ENCODE assay signal across 8 mouse cellular contexts in the genomic region with DNA sequence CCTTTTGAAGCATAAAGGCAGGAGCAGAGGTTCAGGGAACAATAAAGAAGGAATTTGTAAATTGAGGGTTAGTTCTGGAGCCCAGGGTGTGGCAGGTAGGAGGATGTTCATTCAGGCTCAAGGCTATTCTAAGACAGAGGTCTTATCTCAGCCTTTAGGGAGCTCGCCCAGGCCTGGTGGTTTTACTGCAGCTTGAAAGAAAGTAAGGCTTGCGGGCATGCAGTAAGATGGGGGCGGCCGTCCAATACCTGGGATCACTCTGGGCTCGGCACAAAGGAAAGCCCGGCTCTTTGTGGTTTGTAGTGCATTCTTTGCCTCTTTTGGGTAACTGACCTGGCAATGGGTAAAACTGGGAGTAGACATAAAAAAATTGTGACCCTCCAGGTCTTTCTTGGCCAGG. TPM values are rescaled to one million over a fixed set of nuclear protein-coding genes. Genes with fewer than 3 reads are reported as not detected.
DNase-seq lines count a peak whose midpoint lies in the region; ATAC-seq and TF ChIP-seq lines count a peak whose summit lies in the region.

No protein-coding gene starts in this region.

- peak overlapping the region; percentile 62 for H3K4me2 ChIP-seq in intestine, embryonic 15.5 days (replicated peaks)
- H3K4me2 ChIP-seq in lung, embryonic 16.5 days (ENCODE audit: low read depth, low read length): peak overlapping the region; percentile 61

- TF ChIP-seq POLR2A in embryonic fibroblast, embryonic 13.5 days (IDR thresholded peaks at IDR 0.05; ENCODE audit: low read depth, low read length): no peak
- no peak for TF ChIP-seq POLR2A in thymus, adult 2 months (IDR thresholded peaks at IDR 0.05; ENCODE audit: control insufficient read depth, extremely low read depth, insufficient read depth, low read length, poor library complexity)

- TF ChIP-seq CTCF in embryonic fibroblast, embryonic 13.5 days (IDR thresholded peaks at IDR 0.05; ENCODE audit: borderline replicate concordance, insufficient read depth, low read length): no peak
- TF ChIP-seq CTCF in thymus, adult 2 months (IDR thresholded peaks at IDR 0.05; ENCODE audit: borderline replicate concordance, control insufficient read depth, extremely low read depth, insufficient read depth, low read length, poor library complexity): no peak

- peak overlapping the region; percentile 86 for H3K9ac ChIP-seq in intestine, embryonic 15.5 days
- H3K9ac ChIP-seq in lung, embryonic 16.5 days (ENCODE audit: low read length): peak overlapping the region; percentile 91

- H3K27ac ChIP-seq in embryonic fibroblast, embryonic 13.5 days (ENCODE audit: insufficient read depth, low read length): peak overlapping the region; percentile 95
- H3K27ac ChIP-seq in intestine, embryonic 15.5 days: peak overlapping the region; percentile 98
- peak overlapping the region; percentile 97 for H3K27ac ChIP-seq in lung, embryonic 16.5 days (ENCODE audit: low read length)
- no peak overlapping the region for H3K27ac ChIP-seq in thymus, adult 2 months (ENCODE audit: control insufficient read depth, insufficient read depth, low read length)

- peaks cover 3% of the 10 kb centered on the region; the same call in 1 of the 2 replicates for H3K36me3 ChIP-seq in intestine, embryonic 15.5 days
- peaks cover 14% of the 10 kb centered on the region for H3K36me3 ChIP-seq in lung, embryonic 16.5 days (ENCODE audit: control insufficient read depth, insufficient read depth, low read length)
- no peaks in the 10 kb centered on the region for H3K36me3 ChIP-seq in thymus, adult 2 months (ENCODE audit: control insufficient read depth, insufficient read depth, low read length)

- no peaks in the 10 kb centered on the region for H3K9me3 ChIP-seq in intestine, embryonic 15.5 days
- no peaks in the 10 kb centered on the region; the same call in 1 of the 2 replicates for H3K9me3 ChIP-seq in lung, embryonic 16.5 days (ENCODE audit: control insufficient read depth, low read length)

- peak; percentile 7 to 23 for DNase-seq in layer of hippocampus, postnatal 10 days (ENCODE audit: low spot score in 2 of 2)
- DNase-seq in layer of hippocampus, postnatal 36 days: no peak
- peak; percentile 51 for DNase-seq in NIH3T3 (ENCODE audit: low read depth)
- peak; percentile 15 to 63 for DNase-seq in spleen, postnatal 4 days (ENCODE audit: low spot score in 2 of 2)
- DNase-seq in thymus, adult 2 months: no peak

- peaks cover 16% of the 10 kb centered on the region for H3K4me1 ChIP-seq in embryonic fibroblast, embryonic 13.5 days (ENCODE audit: control insufficient read depth, insufficient read depth, low read length)
- 0 out of 2 replicates have a peak, but pooled peaks cover 12% of the 10 kb centered on the region for H3K4me1 ChIP-seq in intestine, embryonic 15.5 days (replicated peaks)
- peaks cover 15% of the 10 kb centered on the region for H3K4me1 ChIP-seq in lung, embryonic 16.5 days (replicated peaks; ENCODE audit: control insufficient read depth, insufficient read depth, low read length)
- peaks cover 7% of the 10 kb centered on the region; the same call in 1 of the 2 replicates for H3K4me1 ChIP-seq in thymus, adult 2 months (replicated peaks; ENCODE audit: control insufficient read depth, insufficient read depth, low read length)

- peak overlapping the region; percentile 79 for H3K4me3 ChIP-seq in embryonic fibroblast, embryonic 13.5 days (ENCODE audit: insufficient read depth, low read length)
- peak overlapping the region; percentile 97 for H3K4me3 ChIP-seq in intestine, embryonic 15.5 days (replicated peaks)
- H3K4me3 ChIP-seq in lung, embryonic 16.5 days (ENCODE audit: low read length): peak overlapping the region; percentile 92
- H3K4me3 ChIP-seq in thymus, adult 2 months (ENCODE audit: control insufficient read depth, insufficient read depth, low read length): no peak overlapping the region; the same call in 1 of the 2 replicates

- WGBS in intestine, embryonic 15.5 days: 24% methylated on average over 6 of the region's 6 CpGs
- 27% methylated on average over 6 of the region's 6 CpGs for WGBS in lung, embryonic 16.5 days
- WGBS in thymus, adult 2 months: 71% methylated on average over 6 of the region's 6 CpGs

- H3K27me3 ChIP-seq in intestine, embryonic 15.5 days (replicated peaks): no peaks in the 10 kb centered on the region
- no peaks in the 10 kb centered on the region for H3K27me3 ChIP-seq in lung, embryonic 16.5 days (ENCODE audit: control insufficient read depth, insufficient read depth, low read depth, low read length)
- no peaks in the 10 kb centered on the region for H3K27me3 ChIP-seq in thymus, adult 2 months (ENCODE audit: control insufficient read depth, insufficient read depth, low read length)

- ATAC-seq in intestine, embryonic 15.5 days: no peak
- ATAC-seq in lung, embryonic 16.5 days (ENCODE audit: low read depth): peak; percentile 2; the same call in 1 of the 2 replicates

RNA-seq across cellular contexts. Expression of gene Zfp568, which starts 0.8 kb away (rescaled TPM):
- total RNA-seq in layer of hippocampus, postnatal 10 days (2021): 1 to 10 TPM; 4.7 to 5.9 TPM
- 1 to 10 TPM; 4.3 to 5.6 TPM for total RNA-seq in layer of hippocampus, postnatal 36 days (2021)
- polyA plus RNA-seq in embryonic fibroblast, embryonic 13.5 days (2011; ENCODE audit: insufficient read length, low read depth, missing spikeins): 17.4 and 21.7 TPM in 2 replicates
- 15.1 and 15.5 TPM in 2 replicates for polyA plus RNA-seq in intestine, embryonic 15.5 days (2015; fragmentation: Nextera tagmentation; extraction: Ambion mirVana)
- 12.3 and 13.8 TPM in 2 replicates for polyA plus RNA-seq in lung, embryonic 16.5 days (2015; fragmentation: Nextera tagmentation; extraction: Ambion mirVana)
- polyA plus RNA-seq in thymus, adult 2 months (2012; rRNA removed): 4.4 and 4.6 TPM in 2 replicates

RNA-seq across cellular contexts. Expression of gene Zfp74, which starts 29.0 kb away (rescaled TPM):
- 10 to 100 TPM; 21.3 to 22.0 TPM for total RNA-seq in layer of hippocampus, postnatal 10 days (2021)
- 10 to 100 TPM; 16.3 to 19.6 TPM for total RNA-seq in layer of hippocampus, postnatal 36 days (2021)
- polyA plus RNA-seq in embryonic fibroblast, embryonic 13.5 days (2011; ENCODE audit: insufficient read length, low read depth, missing spikeins): 8.0 and 11.9 TPM in 2 replicates
- polyA plus RNA-seq in intestine, embryonic 15.5 days (2015; fragmentation: Nextera tagmentation; extraction: Ambion mirVana): 6.6 and 7.8 TPM in 2 replicates
- polyA plus RNA-seq in lung, embryonic 16.5 days (2015; fragmentation: Nextera tagmentation; extraction: Ambion mirVana): 9.5 and 9.9 TPM in 2 replicates
- polyA plus RNA-seq in thymus, adult 2 months (2012; rRNA removed): 11.8 and 12.3 TPM in 2 replicates

Comparison
In these comparisons a context has a peak if more than half of its experiments do, and no peak if none do; other contexts are left out.
1. DNase-seq: peak in layer of hippocampus, postnatal 10 days (2 of 2), NIH3T3 (single experiment) and spleen, postnatal 4 days (2 of 2); none in layer of hippocampus, postnatal 36 days (0 of 2) and thymus, adult 2 months (single experiment).